In the genomic region with DNA sequence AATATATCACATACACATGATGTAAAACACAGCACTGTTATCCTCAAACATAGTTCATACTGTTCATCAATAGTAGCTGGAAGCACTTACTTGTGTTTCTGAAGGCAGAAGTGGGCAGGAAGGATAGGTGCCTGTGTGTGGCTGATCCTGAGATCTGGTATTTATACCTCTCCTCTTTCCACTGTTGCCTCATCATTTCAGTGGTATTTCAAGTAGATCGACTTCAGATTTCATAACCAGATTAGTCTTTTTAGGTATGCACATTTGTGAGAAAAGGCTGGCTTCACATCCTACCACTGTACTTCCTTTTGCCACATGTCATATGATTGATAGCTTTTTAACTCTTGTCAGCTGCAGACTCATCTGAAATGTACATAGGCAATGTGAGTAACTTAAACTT, we compare ENCODE assay signal across 30 mouse cellular contexts. TPM values are rescaled to one million over a fixed set of nuclear protein-coding genes. Genes with fewer than 3 reads are reported as not detected.
"Had no signal": no experiment of that assay in that cellular context is flagged by ENCODE, and none has a peak within 500 bp of the region (broad histone marks: within the 10 kb centered on the region; RNA-seq: fewer than 3 reads in every experiment).

TSS of gene Serpinb3a (minus strand) at position 101 of the 400 bp plus-strand sequence.

- H3K36me3 ChIP-seq: heart, embryonic 10.5 days; heart, embryonic 12.5 days; hindbrain, embryonic 10.5 days; hindbrain, embryonic 12.5 days; intestine, embryonic 15.5 days; limb, embryonic 12.5 days; liver, embryonic 12.5 days had no signal

- H3K9ac ChIP-seq: heart, embryonic 12.5 days; hindbrain, embryonic 12.5 days; hindbrain, embryonic 14.5 days; intestine, embryonic 15.5 days; limb, embryonic 12.5 days; liver, embryonic 12.5 days; liver, embryonic 14.5 days had no signal

- ATAC-seq: hindbrain, embryonic 16.5 days; inflammation-experienced regulatory T-cells, adult 6 months; intestine, embryonic 15.5 days; intestine, postnatal 0 days; liver, embryonic 12.5 days had no signal

- H3K27ac ChIP-seq: gastrocnemius, adult 2 months; heart, embryonic 10.5 days; hindbrain, embryonic 10.5 days; hindbrain, embryonic 12.5 days; hindbrain, embryonic 14.5 days; intestine, embryonic 15.5 days; layer of hippocampus, adult 2 months; left cerebral cortex, adult 2 months; limb, embryonic 12.5 days; liver, embryonic 12.5 days; liver, embryonic 14.5 days had no signal

- H3K4me1 ChIP-seq: heart, embryonic 10.5 days; heart, embryonic 12.5 days; hindbrain, embryonic 10.5 days; hindbrain, embryonic 12.5 days; intestine, embryonic 15.5 days; limb, embryonic 12.5 days; liver, embryonic 12.5 days had no signal

- H3K27me3 ChIP-seq: heart, embryonic 12.5 days; hindbrain, embryonic 12.5 days; intestine, embryonic 15.5 days; limb, embryonic 12.5 days; liver, embryonic 12.5 days had no signal

- H3K9me3 ChIP-seq: heart, embryonic 10.5 days; heart, embryonic 12.5 days; hindbrain, embryonic 10.5 days; hindbrain, embryonic 12.5 days; intestine, embryonic 15.5 days; limb, embryonic 12.5 days; liver, embryonic 12.5 days had no signal

- H3K4me2 ChIP-seq: heart, embryonic 12.5 days; hindbrain, embryonic 12.5 days; hindbrain, embryonic 14.5 days; intestine, embryonic 15.5 days; limb, embryonic 12.5 days; liver, embryonic 12.5 days had no signal

- DNase-seq: gastrocnemius, adult 2 months; gastrocnemius, postnatal 10 days; gastrocnemius, postnatal 25 days; heart, adult 18-20 months; heart, postnatal 10 days; heart, postnatal 4 days; kidney, adult 18-20 months; kidney, adult 8-10 months; kidney, postnatal 10 days; kidney, postnatal 25 days; kidney, postnatal 4 days; left cerebral cortex, postnatal 4 days had no signal

- H3K4me3 ChIP-seq: gastrocnemius, adult 2 months; heart, embryonic 10.5 days; heart, embryonic 12.5 days; hindbrain, embryonic 10.5 days; hindbrain, embryonic 12.5 days; intestine, embryonic 15.5 days; layer of hippocampus, adult 2 months; left cerebral cortex, adult 2 months; limb, embryonic 12.5 days; liver, embryonic 12.5 days had no signal

RNA-seq across cellular contexts. Expression of gene Serpinb3a, which starts in this region (rescaled TPM):
- polyA plus RNA-seq: heart, embryonic 10.5 days; heart, embryonic 12.5 days; heart, embryonic 14.5 days; hindbrain, embryonic 10.5 days; hindbrain, embryonic 12.5 days; hindbrain, embryonic 14.5 days; inflammation-experienced regulatory T-cells, adult 6 months; intestine, embryonic 15.5 days; intestine, postnatal 0 days; kidney, embryonic 14.5 days; kidney, embryonic 16.5 days; limb, embryonic 12.5 days; liver, adult 2 months; liver, embryonic 12.5 days; liver, embryonic 14.5 days had no signal
